Mouse (Mus musculus): ENCODE measurements around the gene Epn3. TPM values are rescaled to one million over a fixed set of nuclear protein-coding genes. Genes with fewer than 3 reads are reported as not detected.

Epn3 gene
- total RNA-seq, 1 experiment from 2014 or later: not detected

GRCm38 (mm10) chr11:94500362-94500761 is 588 bp upstream of the Epn3 start:
- no peak for ATAC-seq (replicated peaks; ENCODE audit: insufficient number of reproducible peaks, low FRiP score, low TSS enrichment, poor library complexity, severe bottlenecking)

GRCm38 (mm10) chr11:94499035-94499434 is 739 bp downstream of the Epn3 start:
- no peak for ATAC-seq (replicated peaks; ENCODE audit: insufficient number of reproducible peaks, low FRiP score, low TSS enrichment, poor library complexity, severe bottlenecking)

GRCm38 (mm10) chr11:94498093-94498996 is 1.4 kb downstream of the Epn3 start:
- ATAC-seq (replicated peaks; ENCODE audit: insufficient number of reproducible peaks, low FRiP score, low TSS enrichment, poor library complexity, severe bottlenecking): no peak

GRCm38 (mm10) chr11:94495415-94495814 is 4.4 kb downstream of the Epn3 start:
- ATAC-seq (replicated peaks; ENCODE audit: insufficient number of reproducible peaks, low FRiP score, low TSS enrichment, poor library complexity, severe bottlenecking): no peak

- no peak for ATAC-seq (replicated peaks; ENCODE audit: insufficient number of reproducible peaks, low FRiP score, low TSS enrichment, poor library complexity, severe bottlenecking)
Measured at GRCm38 (mm10) chr11:94491749-94492099, 8.1 kb downstream of the Epn3 start.

GRCm38 (mm10) chr11:94491035-94491748 is 8.6 kb downstream of the Epn3 start:
- ATAC-seq (replicated peaks; ENCODE audit: insufficient number of reproducible peaks, low FRiP score, low TSS enrichment, poor library complexity, severe bottlenecking): no peak

- no peak for ATAC-seq (replicated peaks; ENCODE audit: insufficient number of reproducible peaks, low FRiP score, low TSS enrichment, poor library complexity, severe bottlenecking)
Measured at GRCm38 (mm10) chr11:94489745-94490144, 10.0 kb downstream of the Epn3 start.

- ATAC-seq (replicated peaks; ENCODE audit: insufficient number of reproducible peaks, low FRiP score, low TSS enrichment, poor library complexity, severe bottlenecking): no peak
Measured at GRCm38 (mm10) chr11:94488767-94489533, 10.8 kb downstream of the Epn3 start.

GRCm38 (mm10) chr11:94486001-94486400 is 13.8 kb downstream of the Epn3 start, which contains the start of gene Spata20:
Gene Spata20, minus strand, starts transcription at chr11:94486179.
- no peak for ATAC-seq (replicated peaks; ENCODE audit: insufficient number of reproducible peaks, low FRiP score, low TSS enrichment, poor library complexity, severe bottlenecking)

- no peak for ATAC-seq (replicated peaks; ENCODE audit: insufficient number of reproducible peaks, low FRiP score, low TSS enrichment, poor library complexity, severe bottlenecking)
Measured at GRCm38 (mm10) chr11:94485223-94485622, 14.6 kb downstream of the Epn3 start.

- ATAC-seq (replicated peaks; ENCODE audit: insufficient number of reproducible peaks, low FRiP score, low TSS enrichment, poor library complexity, severe bottlenecking): no peak
Measured at GRCm38 (mm10) chr11:94484636-94485035, 15.1 kb downstream of the Epn3 start.

- no peak for ATAC-seq (replicated peaks; ENCODE audit: insufficient number of reproducible peaks, low FRiP score, low TSS enrichment, poor library complexity, severe bottlenecking)
Measured at GRCm38 (mm10) chr11:94483921-94484320, 15.9 kb downstream of the Epn3 start.

- no peak for ATAC-seq (replicated peaks; ENCODE audit: insufficient number of reproducible peaks, low FRiP score, low TSS enrichment, poor library complexity, severe bottlenecking)
Measured at GRCm38 (mm10) chr11:94483436-94483835, 16.3 kb downstream of the Epn3 start.

- no peak for ATAC-seq (replicated peaks; ENCODE audit: insufficient number of reproducible peaks, low FRiP score, low TSS enrichment, poor library complexity, severe bottlenecking)
Measured at GRCm38 (mm10) chr11:94482738-94483137, 17.0 kb downstream of the Epn3 start.

GRCm38 (mm10) chr11:94481963-94482362 is 17.8 kb downstream of the Epn3 start:
- ATAC-seq (replicated peaks; ENCODE audit: insufficient number of reproducible peaks, low FRiP score, low TSS enrichment, poor library complexity, severe bottlenecking): no peak

GRCm38 (mm10) chr11:94480382-94480781 is 19.4 kb downstream of the Epn3 start:
- no peak for ATAC-seq (replicated peaks; ENCODE audit: insufficient number of reproducible peaks, low FRiP score, low TSS enrichment, poor library complexity, severe bottlenecking)

- no peak for ATAC-seq (replicated peaks; ENCODE audit: insufficient number of reproducible peaks, low FRiP score, low TSS enrichment, poor library complexity, severe bottlenecking)
Measured at GRCm38 (mm10) chr11:94477651-94478050, 22.1 kb downstream of the Epn3 start.

GRCm38 (mm10) chr11:94475722-94476121 is 24.1 kb downstream of the Epn3 start:
- no peak for ATAC-seq (replicated peaks; ENCODE audit: insufficient number of reproducible peaks, low FRiP score, low TSS enrichment, poor library complexity, severe bottlenecking)

GRCm38 (mm10) chr11:94474544-94474910 is 25.2 kb downstream of the Epn3 start:
- no peak for ATAC-seq (replicated peaks; ENCODE audit: insufficient number of reproducible peaks, low FRiP score, low TSS enrichment, poor library complexity, severe bottlenecking)

All from monocyte, adult 5-6 weeks (primary cell).